Mouse (Mus musculus) megakaryocyte, embryonic 14.5 days (primary cell): ENCODE measurements around the gene Eml1. TPM values are rescaled to one million over a fixed set of nuclear protein-coding genes. Genes with fewer than 3 reads are reported as not detected.

Source experiments
- H3K27me3 ChIP-seq: replicated peaks from 2 replicates; pipeline ENCODE3; 2012; ENCODE audit warnings: inconsistent platforms
- H3K36me3 ChIP-seq: replicated peaks from 2 replicates; pipeline ENCODE3; 2012; ENCODE audit warnings: low read length, inconsistent platforms, mixed read lengths
- H3K4me1 ChIP-seq: 2 replicates; pipeline ENCODE4 v1.6.1; 2012; ENCODE audit warnings: inconsistent platforms
- H3K4me3 ChIP-seq: replicated peaks from 2 replicates; pipeline ENCODE3; 2012; ENCODE audit warnings: moderate library complexity, mild to moderate bottlenecking, inconsistent platforms
- H3K9me3 ChIP-seq: 2 replicates; pipeline ENCODE4 v1.6.1; 2012; ENCODE audit warnings: inconsistent platforms
- FLI1 ChIP-seq: IDR thresholded peaks from 2 replicates; pipeline ENCODE4 v1.6.1; 2012; ENCODE audit warnings: low read length, inconsistent platforms, mixed read lengths
- GATA1 ChIP-seq: IDR thresholded peaks from 3 replicates; pipeline ENCODE4 v1.6.1; 2012; ENCODE audit warnings: mixed read lengths, low read length, inconsistent platforms, borderline replicate concordance
- polyA plus RNA-seq: library from polyadenylated mRNA; stranded (reverse); fragments of >175 nt; gene quantifications from 2 replicates; pipeline ENCODE4 v1.2.3, GENCODE M21; 2012; ENCODE audit warnings: low replicate concordance; ENCODE audit not compliant: insufficient read depth

Eml1 gene
- polyA plus RNA-seq, 1 experiment, result not detected

DNA sequence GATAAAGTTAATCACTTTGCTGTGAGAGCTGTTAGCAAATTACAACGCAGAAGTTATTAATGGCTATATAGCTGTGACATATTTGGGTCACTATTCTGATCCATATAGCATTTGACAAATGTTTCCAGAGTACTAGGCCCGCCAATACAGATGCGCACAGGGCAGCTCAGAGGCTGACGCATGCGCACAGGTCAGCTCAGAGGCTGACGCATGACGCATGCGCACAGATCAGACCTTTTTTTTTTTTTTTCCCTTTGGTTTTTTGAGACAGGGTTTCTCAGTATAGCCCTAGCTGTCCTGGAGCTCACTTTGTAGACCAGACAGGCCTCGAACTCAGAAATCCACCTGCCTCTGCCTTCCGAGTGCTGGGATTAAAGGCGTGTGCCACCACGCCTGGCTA is 144.7 kb downstream of the Eml1 start:
- TF ChIP-seq FLI1, result no peak
- no peak for TF ChIP-seq GATA1
- Histone ChIP-seq H3K27me3 (peaks cover 41% of the 10 kb centered on the region), H3K4me1 (no peaks in the 10 kb centered on the region), H3K36me3 (no peaks in the 10 kb centered on the region), H3K4me3 (no peak overlapping the region), H3K9me3 (no peaks in the 10 kb centered on the region)

- H3K36me3 ChIP-seq, result no peaks in the 10 kb centered on the region
- no peaks in the 10 kb centered on the region for H3K4me1 ChIP-seq
- H3K4me3 ChIP-seq, result no peak overlapping the region
- TF ChIP-seq GATA1 (no peak), FLI1 (no peak)
- H3K27me3 ChIP-seq, result peaks cover 23% of the 10 kb centered on the region
- H3K9me3 ChIP-seq, result 0 out of 2 replicates have a peak, but pooled peaks cover 2% of the 10 kb centered on the region
These were observed 148.6 kb downstream of the Eml1 start for GRCm38 (mm10) chr12:108519374-108519773.

- Histone ChIP-seq H3K36me3 (no peaks in the 10 kb centered on the region), H3K9me3 (no peaks in the 10 kb centered on the region), H3K4me1 (peaks cover 7% of the 10 kb centered on the region), H3K27me3 (peaks cover 31% of the 10 kb centered on the region), H3K4me3 (no peak overlapping the region)
- TF ChIP-seq FLI1, result no peak
- no peak for TF ChIP-seq GATA1
These were observed 158.5 kb downstream of the Eml1 start for GRCm38 (mm10) chr12:108529214-108529613.

GRCm38 (mm10) chr12:108534484-108534883 is 163.7 kb downstream of the Eml1 start:
- Histone ChIP-seq H3K27me3 (peaks cover 43% of the 10 kb centered on the region), H3K4me1 (peaks cover 10% of the 10 kb centered on the region), H3K4me3 (no peak overlapping the region), H3K36me3 (no peaks in the 10 kb centered on the region), H3K9me3 (no peaks in the 10 kb centered on the region)
- no peak for TF ChIP-seq GATA1
- TF ChIP-seq FLI1, result no peak

- Histone ChIP-seq H3K36me3 (no peaks in the 10 kb centered on the region), H3K4me1 (peaks cover 10% of the 10 kb centered on the region), H3K27me3 (peaks cover 38% of the 10 kb centered on the region), H3K4me3 (no peak overlapping the region), H3K9me3 (no peaks in the 10 kb centered on the region)
- TF ChIP-seq GATA1, result no peak
- TF ChIP-seq FLI1, result no peak
These were observed 165.7 kb downstream of the Eml1 start for GRCm38 (mm10) chr12:108536461-108536860.

- TF ChIP-seq GATA1, result no peak
- TF ChIP-seq FLI1, result no peak
- H3K4me1 ChIP-seq, result peaks cover 6% of the 10 kb centered on the region; the same call in 1 of the 2 replicates
These were observed 170.3 kb downstream of the Eml1 start for GRCm38 (mm10) chr12:108541088-108541487.

DNA sequence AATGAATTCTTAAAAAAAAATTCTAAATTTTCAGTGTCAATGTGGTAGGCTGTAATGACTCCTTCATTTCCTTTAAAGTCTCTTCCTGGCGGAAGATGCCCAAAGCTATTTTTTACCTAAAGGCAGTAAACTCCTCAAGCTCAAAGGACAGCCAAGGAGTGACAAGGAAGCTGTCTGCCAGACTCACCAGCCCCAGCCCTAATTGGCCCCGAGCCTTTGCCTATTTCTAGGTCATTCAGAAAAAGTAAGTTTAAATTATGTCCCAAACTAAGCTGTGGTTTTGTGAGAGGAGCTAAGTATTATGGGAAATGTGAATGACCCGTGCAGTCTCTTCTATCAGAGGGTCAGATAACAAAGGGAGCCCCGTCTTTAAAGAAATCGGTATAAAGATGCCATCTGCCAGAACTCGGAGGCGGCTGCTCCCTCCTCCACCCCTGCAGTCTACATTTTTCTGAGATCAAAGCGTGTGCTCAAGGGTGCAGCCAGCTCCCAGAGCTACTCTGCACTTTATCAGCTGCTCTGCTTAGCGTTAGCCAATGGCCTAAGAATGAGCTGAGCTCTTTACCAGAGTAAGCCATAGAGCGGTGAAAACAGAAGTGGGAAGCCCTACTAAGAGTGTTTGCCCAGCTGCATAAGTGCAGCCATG is 175.9 kb downstream of the Eml1 start:
- Histone ChIP-seq H3K4me1 (peaks cover 9% of the 10 kb centered on the region; the same call in 1 of the 2 replicates), H3K36me3 (no peaks in the 10 kb centered on the region), H3K27me3 (peaks cover 50% of the 10 kb centered on the region), H3K9me3 (peaks cover 23% of the 10 kb centered on the region), H3K4me3 (no peak overlapping the region)
- TF ChIP-seq GATA1 (no peak), FLI1 (no peak)

More at GRCm38 (mm10) chr12:108541088-108541487, 170.3 kb downstream of the Eml1 start:
- Histone ChIP-seq H3K27me3 (peaks cover 41% of the 10 kb centered on the region), H3K4me3 (no peak overlapping the region), H3K9me3 (no peaks in the 10 kb centered on the region), H3K36me3 (no peaks in the 10 kb centered on the region)

DNA sequence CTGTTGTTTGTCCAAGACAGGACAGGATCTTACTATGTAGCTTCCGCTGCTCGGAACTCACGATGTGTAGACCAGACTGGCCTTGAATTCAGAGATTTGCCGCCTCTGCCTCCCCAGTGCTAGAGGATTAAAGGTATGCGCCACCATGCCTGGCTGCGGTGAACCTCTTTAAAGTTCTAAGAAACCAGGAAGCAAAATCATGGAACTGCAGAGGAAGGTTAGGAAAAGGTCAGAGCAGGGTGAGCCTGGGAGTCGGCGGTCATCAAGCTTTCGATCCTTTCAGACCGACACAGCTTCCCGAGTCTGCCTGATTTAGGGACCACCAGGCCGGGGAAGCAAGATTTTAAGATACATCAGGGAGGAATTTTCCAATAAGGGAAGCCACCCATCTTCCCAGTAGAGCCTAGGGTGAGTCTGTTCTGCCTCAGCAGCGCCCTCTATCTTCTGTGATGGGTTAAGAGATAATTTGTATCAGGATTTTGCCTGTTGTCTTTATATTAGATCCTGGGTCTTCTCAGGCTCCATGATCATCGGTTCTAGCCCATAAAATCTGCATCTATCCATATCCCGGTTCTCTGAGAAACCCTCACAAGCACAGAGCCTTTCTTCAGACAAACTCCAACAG is 176.6 kb downstream of the Eml1 start:
- H3K36me3 ChIP-seq, result no peaks in the 10 kb centered on the region
- no peak for TF ChIP-seq FLI1
- TF ChIP-seq GATA1, result no peak
- H3K4me1 ChIP-seq, result peaks cover 9% of the 10 kb centered on the region; the same call in 1 of the 2 replicates
- peaks cover 50% of the 10 kb centered on the region for H3K27me3 ChIP-seq
- peaks cover 23% of the 10 kb centered on the region for H3K9me3 ChIP-seq
- H3K4me3 ChIP-seq, result no peak overlapping the region

DNA sequence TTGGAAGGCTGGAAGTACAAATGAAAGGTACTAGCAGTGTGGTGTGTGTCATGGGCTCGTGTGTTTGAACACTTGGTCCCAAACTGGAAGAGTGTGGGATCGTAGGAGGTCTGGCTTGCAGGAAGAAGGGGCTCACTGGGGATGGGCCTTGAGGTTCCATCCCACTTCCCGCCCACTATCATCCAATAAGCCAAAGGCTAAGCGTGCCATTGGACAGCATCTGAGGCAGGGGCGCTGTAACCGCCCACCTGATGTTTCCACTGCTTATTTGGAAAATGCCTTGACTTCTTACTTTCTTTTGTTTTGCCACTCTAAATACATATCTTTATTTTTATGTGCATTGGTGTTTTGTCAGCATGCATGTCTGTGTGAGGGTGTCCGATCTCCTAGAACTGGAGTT is 181.0 kb downstream of the Eml1 start:
- TF ChIP-seq GATA1 (no peak), FLI1 (no peak)
- Histone ChIP-seq H3K4me1 (peaks cover 18% of the 10 kb centered on the region), H3K36me3 (no peaks in the 10 kb centered on the region), H3K9me3 (peaks cover 23% of the 10 kb centered on the region), H3K4me3 (no peak overlapping the region), H3K27me3 (peaks cover 65% of the 10 kb centered on the region)

- no peak overlapping the region for H3K4me3 ChIP-seq
- H3K9me3 ChIP-seq, result peaks cover 10% of the 10 kb centered on the region
- peaks cover 13% of the 10 kb centered on the region for H3K4me1 ChIP-seq
- TF ChIP-seq GATA1 (no peak), FLI1 (no peak)
- no peaks in the 10 kb centered on the region for H3K36me3 ChIP-seq
- peaks cover 67% of the 10 kb centered on the region for H3K27me3 ChIP-seq
These were observed 182.3 kb downstream of the Eml1 start for GRCm38 (mm10) chr12:108553079-108553478.
